Mouse (Mus musculus) erythroblast, embryonic 14.5 days (primary cell): ENCODE data around the gene Pard3b.

Source experiments
- GATA1 ChIP-seq: IDR thresholded peaks from 2 replicates; pipeline ENCODE4 v1.6.1; 2012; ENCODE audit warnings: low read length, inconsistent platforms, mixed read lengths
- TAL1 ChIP-seq: IDR thresholded peaks from 3 replicates; pipeline ENCODE4 v1.6.1; 2012; ENCODE audit warnings: low read length, inconsistent platforms, mixed read lengths

GRCm38 (mm10) chr1:62070617-62071016, 432.0 kb downstream of the Pard3b start:
- TF ChIP-seq GATA1: no peak
- no peak for TF ChIP-seq TAL1
